Mouse (Mus musculus) thymus, adult 2 months (tissue): ENCODE results near the gene Map3k19. TPM values are rescaled to one million over a fixed set of nuclear protein-coding genes. Genes with fewer than 3 reads are reported as not detected.

ENCODE experiments used
- DNase-seq: peaks from one replicate; pipeline ENCODE4 v3.0.0; 2021
- H3K27ac ChIP-seq: fragments of 200-500 bp; 2 replicates; pipeline ENCODE4 v1.5.1; 2012; ENCODE audit warnings: low read length, control low read depth; ENCODE audit not compliant: control insufficient read depth, insufficient read depth
- H3K27me3 ChIP-seq: fragments of 200-500 bp; 2 replicates; pipeline ENCODE4 v1.6.1; 2012; ENCODE audit warnings: mild to moderate bottlenecking, low read length, moderate library complexity, mixed read lengths; ENCODE audit not compliant: control insufficient read depth, insufficient read depth
- H3K36me3 ChIP-seq: fragments of 200-500 bp; 2 replicates; pipeline ENCODE4 v1.6.1; 2012; ENCODE audit warnings: mild to moderate bottlenecking, low read length, moderate library complexity; ENCODE audit not compliant: control insufficient read depth, insufficient read depth
- H3K4me1 ChIP-seq: fragments of 200-500 bp; replicated peaks from 2 replicates; pipeline ENCODE4 v1.6.1; 2012; ENCODE audit warnings: low read length; ENCODE audit not compliant: control insufficient read depth, insufficient read depth
- H3K4me3 ChIP-seq: fragments of 200-500 bp; 2 replicates; pipeline ENCODE4 v1.5.1; 2012; ENCODE audit warnings: mild to moderate bottlenecking, low read length, control low read depth, moderate library complexity; ENCODE audit not compliant: control insufficient read depth, insufficient read depth
- CTCF ChIP-seq: fragments of 200-500 bp; IDR thresholded peaks from 2 replicates; pipeline ENCODE4 v1.5.1; 2012; ENCODE audit warnings: mild to moderate bottlenecking, control low read depth, low read length, moderate library complexity, borderline replicate concordance; ENCODE audit not compliant: control insufficient read depth, poor library complexity, insufficient read depth; ENCODE audit errors: extremely low read depth
- POLR2A ChIP-seq: fragments of 200-500 bp; IDR thresholded peaks from 2 replicates; pipeline ENCODE4 v1.6.1; 2012; ENCODE audit warnings: mild to moderate bottlenecking, low read length, control low read depth, moderate library complexity; ENCODE audit not compliant: control insufficient read depth, poor library complexity, insufficient read depth; ENCODE audit errors: extremely low read depth
- WGBS: fragments of 180-500 bp; shearing (Covaris S2); methylation state at CpG from one replicate; pipeline ENCODE4 v1.1.7; 2018; 5-methylcytosine and 5-hydroxymethylcytosine counted together
- polyA plus RNA-seq: library from polyadenylated mRNA; depleted of rRNA; stranded (reverse); fragments of >200 nt; gene quantifications from 2 replicates; pipeline ENCODE4 v1.2.3, GENCODE M21; 2012; rRNA removed

Gene Map3k19
- polyA plus RNA-seq, 1 experiment: 0.54 TPM

GRCm38 (mm10) chr1:127776246-127776645 lies 78.6 kb downstream of the Map3k19 start:
- Histone ChIP-seq H3K4me1 (peaks cover 6% of the 10 kb centered on the region), H3K4me3 (no peak overlapping the region), H3K36me3 (no peaks in the 10 kb centered on the region), H3K27me3 (no peaks in the 10 kb centered on the region), H3K27ac (no peak overlapping the region)
- TF ChIP-seq CTCF (no peak), POLR2A (no peak)
- DNase-seq: no peak
- WGBS: 75% methylated on average over 6 of the region's 6 CpGs

- no peak for DNase-seq
Measured at GRCm38 (mm10) chr1:127775206-127775720, 79.6 kb downstream of the Map3k19 start.

GRCm38 (mm10) chr1:127774501-127774880 lies 80.3 kb downstream of the Map3k19 start:
- H3K27ac ChIP-seq: peak overlapping the region; percentile 76
- H3K4me1 ChIP-seq: peaks cover 4% of the 10 kb centered on the region
- H3K36me3 ChIP-seq: no peaks in the 10 kb centered on the region
- WGBS: under 1% methylated on average over 31 of the region's 31 CpGs
- no peak for DNase-seq
- no peaks in the 10 kb centered on the region for H3K27me3 ChIP-seq
- TF ChIP-seq CTCF: no peak
- TF ChIP-seq POLR2A: no peak
- peak overlapping the region; percentile 80 for H3K4me3 ChIP-seq

More at GRCm38 (mm10) chr1:127775206-127775720, 79.6 kb downstream of the Map3k19 start:
- no peaks in the 10 kb centered on the region for H3K27me3 ChIP-seq
- TF ChIP-seq CTCF: no peak
- TF ChIP-seq POLR2A: no peak
- no peaks in the 10 kb centered on the region for H3K36me3 ChIP-seq
- 20% methylated on average over 10 of the region's 10 CpGs for WGBS
- H3K4me3 ChIP-seq: no peak overlapping the region
- peaks cover 4% of the 10 kb centered on the region for H3K4me1 ChIP-seq
- no peak overlapping the region for H3K27ac ChIP-seq

GRCm38 (mm10) chr1:127773803-127774500 lies 80.9 kb downstream of the Map3k19 start, which contains the start of gene Ccnt2:
Ccnt2 (plus strand) TSS chr1:127774164.
- under 1% methylated on average over 63 of the region's 63 CpGs for WGBS
- TF ChIP-seq CTCF: peak; percentile 56; the same call in 1 of the 2 replicates
- peak; percentile 52; the same call in 1 of the 2 replicates for TF ChIP-seq POLR2A
- DNase-seq: peak; percentile 99
- H3K36me3 ChIP-seq: no peaks in the 10 kb centered on the region
- no peaks in the 10 kb centered on the region for H3K27me3 ChIP-seq
- H3K4me1 ChIP-seq: peaks cover 4% of the 10 kb centered on the region
- H3K4me3 ChIP-seq: peak within 1 kb of the TSS; percentile 80
- H3K27ac ChIP-seq: peak within 1 kb of the TSS; percentile 76

- DNase-seq: peak; percentile 21
- Histone ChIP-seq H3K27ac (no peak overlapping the region; the same call in 1 of the 2 replicates), H3K4me1 (peaks cover 4% of the 10 kb centered on the region), H3K4me3 (peak overlapping the region; percentile 37), H3K36me3 (no peaks in the 10 kb centered on the region), H3K27me3 (no peaks in the 10 kb centered on the region)
- TF ChIP-seq CTCF (no peak), POLR2A (no peak)
- WGBS: under 1% methylated on average over 14 of the region's 14 CpGs
Measured at GRCm38 (mm10) chr1:127773198-127773802, 81.5 kb downstream of the Map3k19 start.

GRCm38 (mm10) chr1:127766741-127767140 lies 88.1 kb downstream of the Map3k19 start:
- Histone ChIP-seq H3K27ac (no peak overlapping the region), H3K27me3 (no peaks in the 10 kb centered on the region), H3K36me3 (no peaks in the 10 kb centered on the region), H3K4me1 (no peaks in the 10 kb centered on the region), H3K4me3 (no peak overlapping the region)
- WGBS: 89% methylated on average over 2 of the region's 2 CpGs
- no peak for DNase-seq
- no peak for TF ChIP-seq POLR2A
- TF ChIP-seq CTCF: no peak

- TF ChIP-seq CTCF (no peak), POLR2A (no peak)
- DNase-seq: no peak
- no peaks in the 10 kb centered on the region for H3K4me1 ChIP-seq
- H3K27ac ChIP-seq: no peak overlapping the region
- no peaks in the 10 kb centered on the region for H3K27me3 ChIP-seq
- no peak overlapping the region for H3K4me3 ChIP-seq
- 86% methylated on average over 2 of the region's 2 CpGs for WGBS
- no peaks in the 10 kb centered on the region for H3K36me3 ChIP-seq
Measured at GRCm38 (mm10) chr1:127765468-127765867, 89.4 kb downstream of the Map3k19 start.

Other genes starting within 250 kb of the Map3k19 start
- 1.5 and 1.8 TPM in 2 replicates for gene Tmem163, start 175.5 kb downstream of the Map3k19 start, polyA plus RNA-seq
- 0.03 TPM in 1 of 2 replicates, not detected in the other for gene Acmsd, start 125.6 kb downstream of the Map3k19 start, polyA plus RNA-seq
- gene Ccnt2, start 80.9 kb downstream of the Map3k19 start, polyA plus RNA-seq: 46.8 and 50.0 TPM in 2 replicates
- gene Rab3gap1, start 13.7 kb upstream of the Map3k19 start, polyA plus RNA-seq: 35.7 and 37.3 TPM in 2 replicates
- gene Zranb3, start 248.0 kb upstream of the Map3k19 start, polyA plus RNA-seq: 3.8 and 5.1 TPM in 2 replicates
- gene R3hdm1, start 248.3 kb upstream of the Map3k19 start, polyA plus RNA-seq: 129 and 147 TPM in 2 replicates